Mouse (Mus musculus): ENCODE results near the gene Gm29666. TPM values are rescaled to one million over a fixed set of nuclear protein-coding genes. Genes with fewer than 3 reads are reported as not detected.
A peak's percentile ranks its signal among the peaks of the same experiment; 100 is the strongest.
"Not testable (repeated sequence)": the region's sequence is repeated elsewhere in the genome, so short reads cannot be mapped to it uniquely, and the experiment has no call there.

Gene Gm29666
- polyA plus RNA-seq, 1 experiment from 2014 or later = 0.13 TPM

GRCm38 (mm10) chr15:84923508-84924181 lies 3.8 kb upstream of the Gm29666 start:
- Histone ChIP-seq H3K4me2 (ENCODE audit: low read depth, low read length) (peak overlapping the region; percentile 76), H3K4me1 (ENCODE audit: insufficient read depth) (peaks cover 13% of the 10 kb centered on the region), H3K9ac (replicated peaks) (peak overlapping the region; percentile 100), H3K4me3 (ENCODE audit: low read depth, low read length) (peak overlapping the region; percentile 100), H3K9me3 (ENCODE audit: low read length) (no peaks in the 10 kb centered on the region), H3K36me3 (replicated peaks; ENCODE audit: insufficient read depth, low read length) (peaks cover 19% of the 10 kb centered on the region), H3K27ac (ENCODE audit: low read depth) (peak overlapping the region; percentile 100), H3K27me3 (ENCODE audit: insufficient read depth, low read length) (no peaks in the 10 kb centered on the region)
- DNase-seq (no peak), ATAC-seq (peak; percentile 79)
- WGBS (ENCODE audit: insufficient replicate concordance) = under 1% methylated on average over 62 of the region's 68 CpGs
- TF ChIP-seq EP300 (IDR thresholded peaks at IDR 0.05; ENCODE audit: low read depth) (no peak), CTCF (IDR thresholded peaks at IDR 0.05; ENCODE audit: low read depth) (no peak)

GRCm38 (mm10) chr15:84922884-84923507 lies 3.2 kb upstream of the Gm29666 start, which contains the start of gene Nup50:
Gene Nup50, plus strand, starts transcription at chr15:84923411.
- H3K36me3 ChIP-seq (replicated peaks; ENCODE audit: insufficient read depth, low read length) = peaks cover 12% of the 10 kb centered on the region
- peak within 1 kb of the TSS; percentile 100 for H3K27ac ChIP-seq (ENCODE audit: low read depth)
- peak within 1 kb of the TSS; percentile 91 for H3K4me2 ChIP-seq (ENCODE audit: low read depth, low read length)
- WGBS (ENCODE audit: insufficient replicate concordance) = under 1% methylated on average over 44 of the region's 60 CpGs
- peak within 1 kb of the TSS; percentile 100 for H3K9ac ChIP-seq (replicated peaks)
- TF ChIP-seq CTCF (IDR thresholded peaks at IDR 0.05; ENCODE audit: low read depth) (no peak), EP300 (IDR thresholded peaks at IDR 0.05; ENCODE audit: low read depth) (no peak)
- DNase-seq = peak; percentile 100
- H3K4me3 ChIP-seq (ENCODE audit: low read depth, low read length) = peak within 1 kb of the TSS; percentile 100
- peaks cover 13% of the 10 kb centered on the region for H3K4me1 ChIP-seq (ENCODE audit: insufficient read depth)
- no peaks in the 10 kb centered on the region for H3K27me3 ChIP-seq (ENCODE audit: insufficient read depth, low read length)
- no peaks in the 10 kb centered on the region for H3K9me3 ChIP-seq (ENCODE audit: low read length)
- ATAC-seq = peak; percentile 91

- H3K4me1 ChIP-seq (ENCODE audit: insufficient read depth) = no peaks in the 10 kb centered on the region
- 0 out of 2 replicates have a peak, but pooled peaks cover 2% of the 10 kb centered on the region for H3K9me3 ChIP-seq (ENCODE audit: low read length)
- no peak for DNase-seq
- no peak overlapping the region for H3K4me3 ChIP-seq (ENCODE audit: low read depth, low read length)
- no peak overlapping the region for H3K27ac ChIP-seq (ENCODE audit: low read depth)
- TF ChIP-seq EP300 (IDR thresholded peaks at IDR 0.05; ENCODE audit: low read depth) (no peak), CTCF (IDR thresholded peaks at IDR 0.05; ENCODE audit: low read depth) (no peak)
- no peak overlapping the region for H3K9ac ChIP-seq (replicated peaks)
- no peak overlapping the region for H3K4me2 ChIP-seq (ENCODE audit: low read depth, low read length)
- no peaks in the 10 kb centered on the region for H3K36me3 ChIP-seq (replicated peaks; ENCODE audit: insufficient read depth, low read length)
- H3K27me3 ChIP-seq (ENCODE audit: insufficient read depth, low read length) = no peaks in the 10 kb centered on the region
- ATAC-seq = no peak
- 85% methylated on average over 3 of the region's 3 CpGs for WGBS (ENCODE audit: insufficient replicate concordance)
Measured at GRCm38 (mm10) chr15:84913201-84913600, 6.6 kb downstream of the Gm29666 start.

GRCm38 (mm10) chr15:84903843-84904385 lies 15.9 kb downstream of the Gm29666 start:
- no peak for TF ChIP-seq CTCF (IDR thresholded peaks at IDR 0.05; ENCODE audit: low read depth)
- no peak for TF ChIP-seq EP300 (IDR thresholded peaks at IDR 0.05; ENCODE audit: low read depth)
- no peak for DNase-seq
- Histone ChIP-seq H3K27me3 (ENCODE audit: insufficient read depth, low read length) (no peaks in the 10 kb centered on the region), H3K9me3 (ENCODE audit: low read length) (no peaks in the 10 kb centered on the region), H3K27ac (ENCODE audit: low read depth) (no peak overlapping the region), H3K4me2 (ENCODE audit: low read depth, low read length) (no peak overlapping the region), H3K9ac (replicated peaks) (no peak overlapping the region), H3K4me3 (ENCODE audit: low read depth, low read length) (no peak overlapping the region), H3K36me3 (replicated peaks; ENCODE audit: insufficient read depth, low read length) (no peaks in the 10 kb centered on the region), H3K4me1 (ENCODE audit: insufficient read depth) (no peaks in the 10 kb centered on the region)
- 76% methylated on average over 7 of the region's 7 CpGs for WGBS (ENCODE audit: insufficient replicate concordance)
- no peak for ATAC-seq

GRCm38 (mm10) chr15:84898077-84898476 lies 21.8 kb downstream of the Gm29666 start:
- Histone ChIP-seq H3K4me2 (ENCODE audit: low read depth, low read length) (no peak overlapping the region), H3K4me3 (ENCODE audit: low read depth, low read length) (no peak overlapping the region), H3K27me3 (ENCODE audit: insufficient read depth, low read length) (no peaks in the 10 kb centered on the region), H3K36me3 (replicated peaks; ENCODE audit: insufficient read depth, low read length) (no peaks in the 10 kb centered on the region), H3K4me1 (ENCODE audit: insufficient read depth) (no peaks in the 10 kb centered on the region), H3K9ac (replicated peaks) (no peak overlapping the region), H3K9me3 (ENCODE audit: low read length) (no peaks in the 10 kb centered on the region), H3K27ac (ENCODE audit: low read depth) (no peak overlapping the region)
- TF ChIP-seq CTCF (IDR thresholded peaks at IDR 0.05; ENCODE audit: low read depth) = no peak
- no peak for TF ChIP-seq EP300 (IDR thresholded peaks at IDR 0.05; ENCODE audit: low read depth)
- ATAC-seq (no peak), DNase-seq (no peak)
- 27% methylated on average over 7 of the region's 7 CpGs for WGBS (ENCODE audit: insufficient replicate concordance)

GRCm38 (mm10) chr15:84896664-84897063 lies 23.2 kb downstream of the Gm29666 start:
- no peak for TF ChIP-seq EP300 (IDR thresholded peaks at IDR 0.05; ENCODE audit: low read depth)
- TF ChIP-seq CTCF (IDR thresholded peaks at IDR 0.05; ENCODE audit: low read depth) = no peak
- no peak for ATAC-seq
- Histone ChIP-seq H3K9me3 (ENCODE audit: low read length) (no peaks in the 10 kb centered on the region), H3K9ac (replicated peaks) (no peak overlapping the region), H3K36me3 (replicated peaks; ENCODE audit: insufficient read depth, low read length) (no peaks in the 10 kb centered on the region), H3K4me2 (ENCODE audit: low read depth, low read length) (no peak overlapping the region), H3K4me3 (ENCODE audit: low read depth, low read length) (no peak overlapping the region), H3K27ac (ENCODE audit: low read depth) (no peak overlapping the region), H3K27me3 (ENCODE audit: insufficient read depth, low read length) (no peaks in the 10 kb centered on the region), H3K4me1 (ENCODE audit: insufficient read depth) (no peaks in the 10 kb centered on the region)
- 35% methylated on average over 1 of the region's 1 CpGs for WGBS (ENCODE audit: insufficient replicate concordance)
- DNase-seq = no peak

- not testable (repeated sequence) for H3K27me3 ChIP-seq (ENCODE audit: insufficient read depth, low read length); H3K27ac ChIP-seq (ENCODE audit: low read depth); H3K36me3 ChIP-seq (replicated peaks; ENCODE audit: insufficient read depth, low read length); H3K9ac ChIP-seq (replicated peaks); H3K9me3 ChIP-seq (ENCODE audit: low read length); H3K4me3 ChIP-seq (ENCODE audit: low read depth, low read length); H3K4me1 ChIP-seq (ENCODE audit: insufficient read depth); DNase-seq; ATAC-seq; H3K4me2 ChIP-seq (ENCODE audit: low read depth, low read length)
- WGBS (ENCODE audit: insufficient replicate concordance) = 58% methylated on average over 10 of the region's 10 CpGs
Measured at GRCm38 (mm10) chr15:84896216-84896615, 23.6 kb downstream of the Gm29666 start.
